Mouse (Mus musculus): ENCODE data around the gene Map2k4.

Gene Map2k4

DNA sequence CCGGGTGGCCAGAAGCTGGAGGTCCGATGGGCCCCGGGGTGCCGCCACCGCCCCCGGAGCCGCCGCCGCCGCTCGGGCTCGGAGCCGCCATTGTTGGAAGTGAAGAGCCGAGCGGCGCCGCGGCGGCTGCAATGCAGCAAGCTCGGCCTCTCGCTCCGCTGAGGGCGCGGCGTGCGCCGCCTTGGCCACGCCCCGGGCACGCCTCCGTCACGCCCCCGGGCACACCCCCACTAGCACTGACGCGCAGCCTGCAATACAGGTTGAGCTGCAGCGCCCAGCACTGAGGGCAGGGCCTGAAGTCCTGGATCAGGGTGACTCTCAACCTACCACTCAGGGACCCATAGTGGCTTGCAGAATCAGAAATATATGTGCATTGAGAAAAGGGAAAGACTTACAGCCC, at the start of gene Map2k4:
Map2k4 (minus strand) TSS at position 144 of the 400 bp plus-strand sequence.
- DNase-seq = peak; percentile 94

DNA sequence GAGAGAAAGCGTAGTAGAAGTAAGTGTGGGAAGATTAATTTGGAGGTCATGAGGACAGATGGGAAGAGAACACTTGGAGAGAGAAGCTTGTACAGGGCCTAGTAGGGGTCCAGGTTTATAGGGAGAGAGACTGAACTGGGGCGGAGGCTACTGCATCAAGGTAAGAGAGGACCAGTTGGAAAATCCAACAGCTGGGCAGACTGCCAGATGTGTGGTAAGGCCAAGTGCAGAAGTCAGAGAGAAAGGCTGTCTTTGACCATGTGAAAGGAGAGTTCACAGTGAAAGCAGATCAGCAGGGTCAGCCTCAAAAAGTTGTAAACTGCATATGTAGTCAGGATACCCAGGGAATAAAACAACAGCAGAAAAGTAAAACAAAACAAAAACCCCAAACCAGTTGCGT, 36.5 kb upstream of the Map2k4 start:
- DNase-seq = no peak

GRCm38 (mm10) chr11:65820877-65821276, 32.8 kb upstream of the Map2k4 start:
- DNase-seq = peak; percentile 89

- peak; percentile 44 for DNase-seq
These were observed 32.2 kb upstream of the Map2k4 start for GRCm38 (mm10) chr11:65820280-65820679.

DNA sequence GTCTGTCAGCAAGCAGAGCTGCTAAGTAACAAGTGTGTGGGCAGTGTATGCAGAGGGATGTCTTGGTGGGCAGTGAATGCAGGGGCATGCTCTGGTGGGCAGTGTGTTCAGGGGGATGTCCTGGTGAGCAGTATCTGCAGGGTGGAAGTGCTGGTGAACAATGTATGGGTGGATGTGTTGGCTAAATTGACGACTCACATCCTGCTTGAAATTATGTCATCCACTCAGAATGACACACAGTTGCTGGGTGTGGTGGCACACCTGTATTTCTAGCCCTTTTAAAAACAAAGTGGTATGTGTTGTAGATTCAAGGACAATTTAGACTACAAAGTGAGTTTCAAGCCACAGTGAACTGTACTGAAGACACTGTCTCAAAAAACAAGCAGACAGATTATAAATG, 30.1 kb upstream of the Map2k4 start:
- DNase-seq = no peak

DNA sequence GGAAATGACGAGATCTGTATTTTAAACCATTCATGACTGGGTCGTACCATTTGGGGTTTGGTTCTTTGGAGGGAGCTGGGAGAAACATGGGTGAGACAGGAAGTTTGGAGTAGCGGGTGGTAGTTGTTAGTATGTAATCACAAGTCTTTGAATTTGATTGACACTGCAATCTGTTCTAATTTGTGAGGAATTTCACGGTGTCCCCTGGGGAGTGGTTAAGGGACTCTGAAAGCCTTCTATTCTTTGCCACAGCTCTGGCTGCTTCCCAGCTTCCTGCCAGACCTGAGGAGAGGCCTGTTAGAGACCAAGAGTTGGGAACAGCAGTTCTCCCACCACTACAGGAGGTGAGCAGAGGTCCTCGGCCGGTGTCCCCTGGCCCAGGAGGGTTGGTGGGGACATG, 28.1 kb upstream of the Map2k4 start:
- peak; percentile 22 for DNase-seq

DNA sequence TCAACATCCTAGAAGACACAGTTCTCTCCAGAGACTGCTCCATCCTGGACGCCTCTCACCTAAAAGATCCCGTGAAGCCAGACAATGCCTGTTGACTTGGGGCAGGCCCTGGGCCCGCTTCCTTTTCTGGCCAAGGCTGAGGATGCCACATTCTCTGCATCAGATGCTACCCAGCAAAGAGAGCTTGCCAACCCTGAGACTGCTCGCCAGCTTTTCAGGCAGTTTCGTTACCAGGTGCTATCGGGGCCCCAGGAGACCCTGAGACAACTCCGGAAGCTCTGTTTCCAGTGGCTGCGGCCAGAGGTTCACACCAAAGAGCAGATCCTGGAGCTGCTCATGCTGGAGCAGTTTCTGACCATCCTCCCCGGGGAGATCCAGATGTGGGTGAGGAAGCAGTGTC, 26.3 kb upstream of the Map2k4 start:
- no peak for DNase-seq

- no peak for DNase-seq
These were observed 24.0 kb upstream of the Map2k4 start for GRCm38 (mm10) chr11:65812088-65812487.

DNA sequence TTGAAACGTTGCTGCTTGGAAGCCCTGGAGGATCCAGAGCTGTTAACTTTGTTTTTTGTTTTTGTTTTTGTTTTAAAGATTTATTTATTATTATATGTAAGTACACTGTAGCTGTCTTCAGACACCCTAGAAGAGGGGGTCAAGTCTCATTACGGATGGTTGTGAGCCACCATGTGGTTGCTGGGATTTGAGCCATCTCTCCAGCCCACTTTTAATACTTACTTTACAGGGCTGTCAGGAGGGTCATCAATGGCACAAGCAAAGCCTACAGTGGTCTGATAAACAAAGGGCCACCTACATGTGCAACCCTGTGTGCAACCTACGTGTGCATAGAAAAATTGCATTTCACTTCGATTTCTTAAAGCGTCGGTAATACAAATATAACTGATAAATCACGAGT, 19.5 kb upstream of the Map2k4 start:
- no peak for DNase-seq

- peak; percentile 94 for DNase-seq
These were observed 18.9 kb upstream of the Map2k4 start, which contains the start of gene Zkscan6 for GRCm38 (mm10) chr11:65806909-65807504. Zkscan6 (plus strand) TSS chr11:65807175.

DNA sequence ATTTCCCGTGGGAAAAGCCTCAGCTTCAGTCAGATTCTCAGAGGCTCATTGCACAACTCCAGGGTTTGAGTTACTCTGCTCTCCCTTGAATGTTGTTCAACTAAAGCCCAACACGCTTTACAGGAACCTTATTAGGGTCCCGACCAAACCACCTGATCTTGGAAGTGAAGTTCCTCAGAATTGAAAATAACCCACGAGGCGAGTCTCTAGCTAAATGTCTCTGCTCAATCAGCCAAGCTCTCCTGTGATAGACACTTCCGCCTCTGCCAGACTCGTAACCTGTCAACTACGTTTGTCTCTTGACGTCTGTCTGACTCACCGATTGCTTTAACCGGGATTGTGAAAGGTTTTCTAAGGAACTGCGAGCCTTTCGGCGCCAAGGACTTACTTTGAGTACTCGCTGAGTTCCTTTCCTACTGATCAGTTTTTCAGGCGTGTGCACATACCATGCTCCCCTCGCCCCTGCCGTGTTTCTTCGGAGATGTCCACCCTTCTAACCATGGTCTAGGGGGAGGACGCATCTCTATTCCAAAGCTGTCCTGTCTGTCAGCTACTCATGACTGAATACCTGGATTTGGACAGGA, 18.3 kb upstream of the Map2k4 start:
- peak; percentile 34 for DNase-seq

DNA sequence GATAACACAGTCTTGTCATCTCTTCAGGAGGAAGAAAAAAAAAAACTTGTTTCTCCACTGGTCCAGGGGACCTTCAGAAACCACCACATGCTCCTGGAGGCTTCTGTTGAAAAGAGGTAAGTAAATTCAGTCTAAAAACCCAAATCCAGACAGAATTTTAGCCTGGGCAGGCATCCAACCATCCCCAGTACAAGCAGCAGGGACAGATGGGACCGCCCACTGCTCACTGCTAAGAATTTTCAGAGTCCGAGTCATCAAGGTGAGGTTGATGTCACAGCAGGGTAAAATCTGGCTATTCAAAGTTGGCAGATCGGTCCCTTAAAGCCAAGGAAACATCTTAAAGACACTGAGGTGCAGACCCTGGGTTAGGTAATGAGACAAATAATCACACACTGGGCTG, 13.8 kb upstream of the Map2k4 start:
- DNase-seq = no peak

GRCm38 (mm10) chr11:65795896-65796295, 7.8 kb upstream of the Map2k4 start:
- no peak for DNase-seq

DNA sequence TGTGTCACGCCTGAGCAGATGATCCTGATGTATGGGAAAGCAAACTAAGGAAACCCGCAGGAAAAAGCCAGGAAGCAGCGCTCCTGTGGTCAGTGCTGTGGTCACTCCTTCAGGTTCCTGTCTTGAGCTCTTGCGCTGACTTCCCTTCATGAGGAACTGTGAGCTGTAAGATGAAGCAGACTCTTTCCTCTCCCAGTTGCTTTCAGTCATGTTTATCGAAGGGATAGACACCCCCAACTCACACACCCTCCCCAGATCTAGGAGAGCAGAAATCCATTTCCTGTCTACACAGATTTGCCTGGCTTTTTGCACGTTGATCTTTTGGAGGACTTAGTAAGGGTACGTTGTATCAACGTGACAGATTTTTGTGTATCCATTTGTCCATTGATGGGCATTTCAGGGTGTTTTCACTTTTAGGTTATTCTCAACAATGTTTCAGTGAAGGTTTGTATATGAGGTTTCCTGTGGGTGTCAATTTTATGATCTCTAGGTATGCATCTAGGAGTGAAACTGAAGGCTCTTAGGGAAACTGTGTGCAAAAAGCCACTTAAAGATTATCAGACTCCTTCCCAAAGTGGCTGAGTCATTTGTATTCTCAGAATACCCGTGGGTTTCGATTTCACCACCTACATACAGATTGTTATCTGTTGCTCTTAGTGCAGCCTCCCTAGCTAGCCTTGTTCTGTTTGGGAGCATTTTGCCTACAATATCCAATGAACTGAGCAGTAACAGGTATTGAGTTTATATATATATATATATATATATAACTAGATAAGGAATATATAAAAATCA, 6.5 kb upstream of the Map2k4 start:
- no peak for DNase-seq

- DNase-seq = peak; percentile 47
These were observed 511 bp downstream of the Map2k4 start for GRCm38 (mm10) chr11:65787421-65788151.

GRCm38 (mm10) chr11:65786160-65786559, 1.9 kb downstream of the Map2k4 start:
- DNase-seq = no peak

DNA sequence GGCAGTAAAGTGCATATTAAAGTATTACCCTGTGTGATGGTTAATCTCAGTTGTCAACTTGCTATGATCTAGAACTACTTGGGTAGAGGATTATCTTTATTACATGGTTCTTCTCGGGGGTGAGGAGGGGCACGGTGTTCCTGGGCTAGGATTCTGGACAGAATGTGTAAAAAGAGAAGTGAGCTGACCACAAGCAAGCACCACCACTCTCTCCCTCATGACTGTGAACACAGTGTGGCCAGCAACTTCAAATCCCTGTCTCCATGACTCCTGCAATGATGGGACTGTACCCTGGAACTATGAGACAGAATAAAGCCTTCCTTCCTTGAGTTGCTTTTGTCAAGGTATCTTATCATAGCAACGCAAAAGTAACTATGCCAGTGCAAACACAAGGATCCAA, 6.5 kb downstream of the Map2k4 start:
- DNase-seq = no peak

- no peak for DNase-seq
These were observed 8.5 kb downstream of the Map2k4 start for GRCm38 (mm10) chr11:65779578-65779977.

- no peak for DNase-seq
These were observed 9.0 kb downstream of the Map2k4 start for GRCm38 (mm10) chr11:65779066-65779465.

GRCm38 (mm10) chr11:65777810-65778209, 10.3 kb downstream of the Map2k4 start:
- DNase-seq = no peak

GRCm38 (mm10) chr11:65776906-65777611, 11.0 kb downstream of the Map2k4 start:
- DNase-seq = no peak

GRCm38 (mm10) chr11:65773946-65774656, 14.0 kb downstream of the Map2k4 start:
- no peak for DNase-seq
